Mouse (Mus musculus) olfactory bulb, adult 2 months (tissue): Measurements from ENCODE around the gene Osbpl2.

Experiments
- CTCF ChIP-seq: fragments of 200-500 bp; IDR thresholded peaks from 2 replicates; pipeline ENCODE4 v1.5.1; 2012; ENCODE audit warnings: low read depth, mild to moderate bottlenecking, low read length, moderate library complexity; ENCODE audit not compliant: insufficient read depth
- POLR2A ChIP-seq: fragments of 200-500 bp; IDR thresholded peaks from 2 replicates; pipeline ENCODE4 v1.6.1; 2012; ENCODE audit warnings: mild to moderate bottlenecking, low read depth, low read length, moderate library complexity; ENCODE audit not compliant: insufficient read depth

GRCm38 (mm10) chr2:180107081-180107480 lies 12.0 kb upstream of the Osbpl2 start:
- no peak for TF ChIP-seq CTCF
- TF ChIP-seq POLR2A: no peak
